Mouse (Mus musculus) hindbrain, postnatal 0 days (tissue): Measurements from ENCODE around the gene Chrna5. TPM values are rescaled to one million over a fixed set of nuclear protein-coding genes. Genes with fewer than 3 reads are reported as not detected.
"Not testable (repeated sequence)": the region's sequence is repeated elsewhere in the genome, so short reads cannot be mapped to it uniquely, and the experiment has no call there.

Source experiments
- ATAC-seq: fragments of 200-750 bp; cut with Nextera tagmentation; 2 replicates; pipeline ENCODE4 v1.8.0; 2017; ENCODE audit warnings: mild to moderate bottlenecking, moderate TSS enrichment, moderate library complexity
- DNase-seq: peaks from one replicate; pipeline ENCODE4 v3.0.0-alpha.2; 2015; ENCODE audit warnings: low spot score
- H3K27ac ChIP-seq: fragments of 300-500 bp; sonication (generic); 2 replicates; pipeline ENCODE4 v1.5.1; 2014; ENCODE audit warnings: mild to moderate bottlenecking
- H3K27me3 ChIP-seq: fragments of 300-500 bp; sonication (generic); 2 replicates; pipeline ENCODE4 v1.6.1; 2014; ENCODE audit warnings: low read length, mixed read lengths; ENCODE audit not compliant: insufficient read depth
- H3K36me3 ChIP-seq: fragments of 300-500 bp; sonication (generic); 2 replicates; pipeline ENCODE4 v1.6.1; 2014; ENCODE audit warnings: low read length, mixed read lengths; ENCODE audit not compliant: insufficient read depth
- H3K4me1 ChIP-seq: fragments of 300-500 bp; sonication (generic); 2 replicates; pipeline ENCODE4 v1.6.1; 2014; ENCODE audit warnings: antibody characterized with exemption, low read length, mixed read lengths; ENCODE audit not compliant: insufficient read depth
- H3K4me2 ChIP-seq: fragments of 300-500 bp; sonication (generic); 2 replicates; pipeline ENCODE4 v1.6.1; 2014; ENCODE audit warnings: low read depth, mild to moderate bottlenecking, low read length, moderate library complexity, mixed read lengths
- H3K4me3 ChIP-seq: fragments of 300-500 bp; sonication (generic); 2 replicates; pipeline ENCODE4 v1.5.1; 2014; ENCODE audit warnings: low read length
- H3K9ac ChIP-seq: fragments of 300-500 bp; sonication (generic); replicated peaks from 2 replicates; pipeline ENCODE4 v1.6.1; 2014; ENCODE audit warnings: mild to moderate bottlenecking, low read length, moderate library complexity, mixed read lengths
- H3K9me3 ChIP-seq: fragments of 300-500 bp; sonication (generic); 2 replicates; pipeline ENCODE4 v1.6.1; 2016; ENCODE audit warnings: low read length, mixed read lengths
- CTCF ChIP-seq: IDR thresholded peaks from 2 replicates; pipeline ENCODE4 v1.5.1; 2016; ENCODE audit warnings: antibody characterized with exemption, control low read depth, low read depth
- WGBS: fragments of 180-500 bp; shearing (Covaris S2); extraction: QIAGEN DNeasy Blood & Tissue Kit; methylation state at CpG from one replicate; pipeline ENCODE4 v1.1.7; 2014; 5-methylcytosine and 5-hydroxymethylcytosine counted together
- polyA plus RNA-seq: library from polyadenylated mRNA; unstranded; fragments of >200 nt; fragmentation: Nextera tagmentation; extraction: Ambion mirVana; gene quantifications from 2 replicates; pipeline ENCODE4 v1.2.1, GENCODE M21; 2015
- total RNA-seq: library from RNA; depleted of rRNA; stranded (reverse); fragments of >200 nt; gene quantifications from 2 replicates; pipeline ENCODE4 v1.2.3, GENCODE M21; 2014; rRNA removed

Gene Chrna5
- total RNA-seq, result 3.6 and 4.8 TPM in 2 replicates
- polyA plus RNA-seq, result 2.4 and 2.8 TPM in 2 replicates

DNA sequence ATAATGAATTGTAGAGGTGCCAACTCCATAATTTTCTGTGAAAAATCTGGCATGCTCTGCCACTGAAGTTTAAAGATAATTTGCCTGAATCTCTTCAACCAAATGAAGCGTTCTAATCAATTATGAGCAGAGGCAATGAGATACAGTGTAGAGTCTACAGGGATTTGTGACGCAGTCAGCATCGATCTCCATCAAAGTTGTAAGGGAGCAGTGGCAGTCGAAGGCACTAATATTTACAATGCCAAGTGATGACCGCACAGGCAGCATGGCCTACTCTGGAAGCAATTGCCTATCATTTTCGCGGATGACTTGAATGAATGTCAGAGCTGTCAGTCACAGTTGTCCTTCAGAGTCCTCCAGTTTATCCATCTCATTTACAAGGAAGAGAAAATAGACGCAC is at the start of gene Chrna5:
Chrna5 (plus strand) TSS at position 207 of the 400 bp plus-strand sequence.
- ATAC-seq, result 0 out of 2 replicates have a peak, but pooled peaks have one; percentile 44
- H3K27me3 ChIP-seq, result no peaks in the 10 kb centered on the region; the same call in 1 of the 2 replicates
- no peaks in the 10 kb centered on the region for H3K36me3 ChIP-seq
- H3K4me1 ChIP-seq, result no peaks in the 10 kb centered on the region
- peak within 1 kb of the TSS; percentile 88 for H3K4me2 ChIP-seq
- TF ChIP-seq CTCF, result no peak
- H3K4me3 ChIP-seq, result peak within 1 kb of the TSS; percentile 61
- no peaks in the 10 kb centered on the region for H3K9me3 ChIP-seq
- WGBS, result 34% methylated on average over 8 of the region's 8 CpGs
- H3K27ac ChIP-seq, result no peak within 1 kb of the TSS
- peak within 1 kb of the TSS; percentile 61 for H3K9ac ChIP-seq
- peak; percentile 48 for DNase-seq

DNA sequence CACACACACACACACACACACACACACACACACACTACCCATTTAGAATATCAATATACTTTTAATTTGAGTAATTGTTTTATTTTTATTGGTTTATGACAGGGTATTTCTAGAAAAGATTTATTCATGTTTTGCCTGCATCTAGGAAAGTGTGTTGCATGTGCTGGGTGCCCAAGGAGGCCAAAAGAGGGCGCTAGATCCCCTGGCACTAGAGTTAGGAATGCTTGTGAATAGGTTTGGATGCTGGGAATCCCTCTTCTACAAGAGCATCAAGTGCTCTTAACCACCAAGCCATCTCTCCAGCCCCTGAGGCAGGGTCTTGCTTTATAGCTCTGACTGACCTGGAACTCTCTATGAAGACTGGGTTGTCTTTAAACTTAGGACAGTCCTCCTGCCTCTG is 48.9 kb upstream of the Chrna5 start:
- no peak overlapping the region for H3K4me2 ChIP-seq
- no peak overlapping the region for H3K27ac ChIP-seq
- 9% methylated on average over 1 of the region's 1 CpGs for WGBS
- no peaks in the 10 kb centered on the region for H3K4me1 ChIP-seq
- no peaks in the 10 kb centered on the region for H3K36me3 ChIP-seq
- ATAC-seq, result no peak
- DNase-seq, result no peak
- H3K9ac ChIP-seq, result no peak overlapping the region
- no peaks in the 10 kb centered on the region for H3K9me3 ChIP-seq
- H3K27me3 ChIP-seq, result no peaks in the 10 kb centered on the region
- H3K4me3 ChIP-seq, result no peak overlapping the region
- TF ChIP-seq CTCF, result no peak

DNA sequence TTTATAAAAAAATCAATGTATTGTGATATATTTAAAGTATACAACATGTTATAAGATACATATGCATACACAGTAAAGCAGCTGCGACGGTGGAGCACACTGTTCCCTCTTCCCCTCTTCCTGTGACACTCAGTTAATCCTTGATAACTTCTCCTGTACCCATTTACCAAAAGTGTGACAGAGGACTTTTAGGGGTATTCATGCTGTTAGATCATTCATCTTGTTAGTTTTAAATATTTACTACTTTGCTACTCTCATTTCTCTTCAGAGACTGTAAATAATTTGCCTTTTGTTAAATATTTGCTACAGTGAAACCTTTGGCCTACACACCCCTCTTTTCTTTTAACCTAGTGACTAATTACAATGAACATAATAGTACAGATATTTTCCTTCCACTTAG is 48.3 kb upstream of the Chrna5 start:
- no peaks in the 10 kb centered on the region for H3K36me3 ChIP-seq
- no peak for TF ChIP-seq CTCF
- no peak for ATAC-seq
- no peak for DNase-seq
- H3K9me3 ChIP-seq, result no peaks in the 10 kb centered on the region
- H3K27me3 ChIP-seq, result no peaks in the 10 kb centered on the region
- no peak overlapping the region for H3K9ac ChIP-seq
- H3K4me3 ChIP-seq, result no peak overlapping the region
- H3K4me2 ChIP-seq, result no peak overlapping the region
- WGBS, result 75% methylated on average over 2 of the region's 2 CpGs
- H3K4me1 ChIP-seq, result no peaks in the 10 kb centered on the region
- H3K27ac ChIP-seq, result no peak overlapping the region

DNA sequence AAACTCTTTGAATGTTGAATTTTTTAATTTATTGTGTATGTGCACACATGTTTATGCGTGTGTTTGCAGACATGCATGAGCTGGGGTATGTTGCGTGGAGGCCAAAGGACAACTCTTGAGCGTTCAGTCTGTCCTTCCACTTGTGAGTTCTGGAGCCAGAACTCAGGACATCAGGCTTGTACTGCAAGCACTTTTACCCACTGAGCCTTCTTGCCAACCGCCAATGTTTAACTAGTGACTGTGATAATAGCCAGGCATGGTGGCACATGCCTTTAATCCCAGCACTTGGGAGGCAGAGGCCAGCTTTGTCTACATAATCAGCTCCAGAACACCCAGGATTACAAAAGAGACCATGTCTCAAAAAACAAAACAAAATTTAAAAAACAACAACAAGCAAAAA is 38.6 kb upstream of the Chrna5 start:
- no peaks in the 10 kb centered on the region for H3K4me1 ChIP-seq
- H3K4me2 ChIP-seq, result no peak overlapping the region
- no peak overlapping the region for H3K27ac ChIP-seq
- H3K9me3 ChIP-seq, result no peaks in the 10 kb centered on the region
- WGBS, result 91% methylated on average over 4 of the region's 4 CpGs
- no peaks in the 10 kb centered on the region for H3K27me3 ChIP-seq
- H3K9ac ChIP-seq, result no peak overlapping the region
- no peak for DNase-seq
- no peak for TF ChIP-seq CTCF
- no peak for ATAC-seq
- no peaks in the 10 kb centered on the region for H3K36me3 ChIP-seq
- no peak overlapping the region for H3K4me3 ChIP-seq

DNA sequence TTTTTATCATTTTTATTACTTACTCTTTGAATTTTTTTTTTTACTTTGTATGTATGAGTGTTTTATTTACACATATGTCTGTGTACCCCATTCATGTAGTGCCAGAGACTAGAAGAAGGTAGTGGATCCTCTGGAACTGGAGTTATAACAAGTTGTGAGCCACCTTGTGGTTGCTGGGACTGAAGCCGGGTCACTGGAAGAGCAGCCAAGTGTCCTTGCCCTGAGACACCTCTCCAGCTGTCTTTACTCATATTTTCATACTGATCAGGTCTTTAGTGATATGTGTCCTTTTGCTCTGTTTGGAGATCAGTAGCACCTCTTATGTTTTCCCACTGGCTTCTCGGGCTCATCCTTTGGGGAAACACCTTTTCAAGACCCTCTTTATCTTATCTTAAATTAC is 36.2 kb upstream of the Chrna5 start:
- no peaks in the 10 kb centered on the region for H3K36me3 ChIP-seq
- DNase-seq, result no peak
- no peak overlapping the region for H3K4me3 ChIP-seq
- TF ChIP-seq CTCF, result 0 out of 2 replicates have a peak, but pooled peaks have one; percentile 8
- H3K4me2 ChIP-seq, result no peak overlapping the region
- H3K9ac ChIP-seq, result no peak overlapping the region
- no peaks in the 10 kb centered on the region for H3K9me3 ChIP-seq
- ATAC-seq, result no peak
- no peaks in the 10 kb centered on the region for H3K27me3 ChIP-seq
- no peak overlapping the region for H3K27ac ChIP-seq
- H3K4me1 ChIP-seq, result no peaks in the 10 kb centered on the region
- WGBS, result 62% methylated on average over 2 of the region's 2 CpGs

DNA sequence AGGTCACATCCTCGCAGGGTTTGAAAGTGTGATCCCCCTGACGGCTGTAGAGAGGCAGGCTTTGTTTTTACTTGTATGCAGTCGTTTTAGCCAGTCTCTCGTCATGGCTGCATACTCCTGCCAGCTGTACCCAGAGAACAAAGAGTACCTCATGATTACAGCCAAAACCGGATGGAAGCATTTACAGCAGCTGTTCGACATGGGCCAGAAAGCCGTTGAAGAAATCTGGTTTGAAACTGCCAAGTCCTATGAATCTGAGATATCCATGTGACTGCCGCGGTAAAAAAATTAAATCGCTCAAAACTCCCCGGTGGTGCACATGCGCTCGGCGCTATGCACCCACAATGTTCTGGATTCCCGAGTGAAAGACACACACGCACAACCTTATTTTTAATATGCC is 34.4 kb upstream of the Chrna5 start:
- Histone ChIP-seq H3K27ac (no peak overlapping the region), H3K4me3 (no peak overlapping the region), H3K9me3 (no peaks in the 10 kb centered on the region), H3K9ac (no peak overlapping the region), H3K36me3 (no peaks in the 10 kb centered on the region), H3K4me2 (no peak overlapping the region), H3K4me1 (no peaks in the 10 kb centered on the region), H3K27me3 (no peaks in the 10 kb centered on the region)
- ATAC-seq, result no peak
- 75% methylated on average over 16 of the region's 16 CpGs for WGBS
- DNase-seq, result no peak
- no peak for TF ChIP-seq CTCF

DNA sequence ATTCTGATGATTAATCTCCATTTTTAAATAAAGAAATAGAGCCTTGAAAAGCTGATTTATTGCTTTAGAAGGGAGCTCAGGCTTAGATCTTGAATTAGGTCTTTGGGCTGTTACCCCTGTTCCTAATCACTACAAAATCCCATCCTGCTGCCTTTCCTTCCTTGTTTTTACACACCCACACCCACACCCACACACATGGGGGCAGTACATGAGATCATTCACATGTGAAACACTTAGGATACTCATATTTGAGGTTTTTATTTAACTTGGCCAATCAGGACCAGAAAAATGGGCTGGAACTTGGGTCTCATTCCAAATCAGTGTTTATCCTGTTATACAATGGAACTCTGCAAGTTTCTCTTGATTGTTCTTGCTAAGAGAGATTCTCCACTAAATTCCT is 31.2 kb upstream of the Chrna5 start:
- H3K27ac ChIP-seq, result no peak overlapping the region
- H3K4me2 ChIP-seq, result no peak overlapping the region
- peaks cover 5% of the 10 kb centered on the region for H3K36me3 ChIP-seq
- H3K4me3 ChIP-seq, result no peak overlapping the region
- no peak for ATAC-seq
- TF ChIP-seq CTCF, result no peak
- H3K9me3 ChIP-seq, result no peaks in the 10 kb centered on the region
- H3K4me1 ChIP-seq, result peaks cover 8% of the 10 kb centered on the region; the same call in 1 of the 2 replicates
- H3K27me3 ChIP-seq, result no peaks in the 10 kb centered on the region
- no peak for DNase-seq
- no peak overlapping the region for H3K9ac ChIP-seq

DNA sequence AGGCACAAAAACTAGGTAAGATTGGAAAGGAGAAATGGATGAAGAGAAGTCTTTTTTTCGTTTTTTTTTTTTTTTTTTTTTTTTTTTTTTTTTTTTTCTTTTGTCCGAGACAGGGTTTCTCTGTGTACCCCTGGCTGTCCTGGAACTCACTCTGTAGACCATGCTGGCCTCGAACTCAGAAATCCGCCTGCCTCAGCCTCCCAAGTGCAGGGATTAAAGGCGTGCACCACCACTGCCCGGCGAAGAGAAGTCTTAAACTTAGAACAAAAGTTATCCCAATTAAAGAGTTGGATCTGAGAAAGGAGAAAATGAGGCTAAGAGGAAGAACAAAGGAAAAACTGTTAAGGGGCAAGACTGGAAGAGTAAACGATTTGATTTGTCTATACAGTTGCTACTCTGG is 30.5 kb upstream of the Chrna5 start:
- not testable (repeated sequence) for H3K9me3 ChIP-seq, H3K27me3 ChIP-seq, DNase-seq, H3K36me3 ChIP-seq, H3K4me1 ChIP-seq
- ATAC-seq, result 0 out of 2 replicates have a peak, but pooled peaks have one; percentile 16
- peak overlapping the region; percentile 57 for H3K4me2 ChIP-seq
- WGBS, result 50% methylated on average over 8 of the region's 8 CpGs
- peak overlapping the region; percentile 89 for H3K4me3 ChIP-seq
- H3K27ac ChIP-seq, result peak overlapping the region; percentile 97
- H3K9ac ChIP-seq, result peak overlapping the region; percentile 87
